Mouse (Mus musculus) lung, postnatal 0 days (tissue): Measurements from ENCODE around the gene Map2k4.

Experiments
- CTCF ChIP-seq: IDR thresholded peaks from 2 replicates; pipeline ENCODE4 v1.5.1; 2016; ENCODE audit warnings: antibody characterized with exemption, mild to moderate bottlenecking
- EP300 ChIP-seq: IDR thresholded peaks from 2 replicates; pipeline ENCODE4 v1.6.1; 2016; ENCODE audit warnings: antibody characterized with exemption, mild to moderate bottlenecking, control low read depth

- TF ChIP-seq CTCF (no peak), EP300 (no peak)
Measured at GRCm38 (mm10) chr11:65760912-65761311, 27.2 kb downstream of the Map2k4 start.
